Mouse (Mus musculus): Measurements from ENCODE around the gene Vwa8. TPM values are rescaled to one million over a fixed set of nuclear protein-coding genes. Genes with fewer than 3 reads are reported as not detected.
A peak's percentile ranks its signal among the peaks of the same experiment; 100 is the strongest.

Vwa8 gene
- total and polyA plus RNA-seq, 3 experiments = 12.4 to 17.5 (median 15.9) TPM

DNA sequence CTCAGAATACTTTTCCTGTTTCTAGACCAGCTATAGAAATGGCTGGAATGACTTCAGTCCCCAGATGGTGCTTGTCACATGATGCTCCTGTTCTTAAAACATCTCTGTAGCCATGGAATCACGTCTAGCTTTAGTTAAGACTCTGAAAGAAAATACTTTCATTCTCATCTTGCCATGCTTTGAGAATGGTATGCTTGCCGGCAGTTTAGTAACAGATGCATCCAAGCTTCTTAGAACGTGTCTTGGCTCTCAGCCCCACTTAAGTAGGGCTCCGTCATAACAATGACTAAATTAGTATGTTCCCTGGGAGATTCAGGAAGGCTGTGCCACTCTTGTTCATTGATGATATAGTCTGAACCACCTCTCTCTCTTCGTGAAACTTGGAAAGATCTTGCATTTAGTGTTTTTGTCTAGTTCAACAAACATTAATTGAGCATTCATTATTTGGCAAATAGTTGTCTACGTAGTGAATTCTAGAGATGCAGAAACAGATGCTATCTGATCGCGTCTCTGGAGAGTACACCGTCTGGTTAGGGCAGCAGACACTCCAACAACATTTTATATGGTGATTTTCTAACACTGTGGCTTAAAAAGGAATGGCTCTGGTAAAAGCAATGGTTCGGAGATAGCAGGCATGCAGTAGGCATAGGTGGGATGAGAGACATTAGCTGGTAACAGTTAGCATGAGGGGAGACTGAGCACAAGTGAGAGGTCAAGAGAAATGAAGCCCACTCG is 93.1 kb downstream of the Vwa8 start:
- Histone ChIP-seq H3K27ac (ENCODE audit: insufficient read depth, low read depth) (no peak overlapping the region), H3K4me2 (ENCODE audit: insufficient read depth, low read depth, poor library complexity, severe bottlenecking) (no peak overlapping the region), H3K36me3 (replicated peaks in 1 of 2; ENCODE audit: control insufficient read depth in 1 of 2, insufficient read depth in 1 of 2, low read length in 1 of 2) (peaks cover 6 to 37% of the 10 kb centered on the region in 2 experiments), H3K9ac (ENCODE audit: insufficient read depth, low read depth) (no peak overlapping the region), H3K4me1 (ENCODE audit: control insufficient read depth in 1 of 2, insufficient read depth in 2 of 2) (no peaks in the 10 kb centered on the region), H3K4me3 (replicated peaks in 1 of 3; ENCODE audit: low read depth in 2 of 3, low read length in 2 of 3, poor library complexity in 1 of 3) (no peak overlapping the region), H3K9me3 (replicated peaks; ENCODE audit: low read length) (peaks cover 2% of the 10 kb centered on the region), H3K27me3 (replicated peaks) (no peaks in the 10 kb centered on the region), H3K79me2 (replicated peaks; ENCODE audit: control insufficient read depth, extremely low read depth, insufficient read depth, poor library complexity, severe bottlenecking) (no peaks in the 10 kb centered on the region)
- DNase-seq (ENCODE audit: extremely low read depth) = no peak
- TF ChIP-seq MEF2A (IDR thresholded peaks at IDR 0.05; ENCODE audit: borderline replicate concordance, low read depth, low read length) (no peak), USF1 (IDR thresholded peaks at IDR 0.05; ENCODE audit: low read depth, low read length) (no peak), ZC3H11A (IDR thresholded peaks at IDR 0.05; ENCODE audit: low read depth, low read length) (no peak), SIN3A (IDR thresholded peaks at IDR 0.05; ENCODE audit: low read length) (no peak), ZMIZ1 (IDR thresholded peaks at IDR 0.05; ENCODE audit: low read depth, low read length) (no peak), ZKSCAN1 (IDR thresholded peaks at IDR 0.05; ENCODE audit: borderline replicate concordance, low read depth, low read length) (no peak), CHD2 (IDR thresholded peaks at IDR 0.05; ENCODE audit: low read length) (no peak), ETS1 (conservative IDR thresholded peaks at IDR 0.05; ENCODE audit: low read depth, low read length) (no peak)
- in situ Hi-C loops (cut with MboI; ENCODE audit: low pct_ligation_motif_present, low pct_unique_long_range_greater_than_20kb, low sequenced_read_pairs) (no loop called here), dilution Hi-C loops (cut with MboI; ENCODE audit: extremely low pct_ligation_motif_present, extremely low pct_unique_long_range_greater_than_20kb, low sequenced_read_pairs) (no loop called here)

DNA sequence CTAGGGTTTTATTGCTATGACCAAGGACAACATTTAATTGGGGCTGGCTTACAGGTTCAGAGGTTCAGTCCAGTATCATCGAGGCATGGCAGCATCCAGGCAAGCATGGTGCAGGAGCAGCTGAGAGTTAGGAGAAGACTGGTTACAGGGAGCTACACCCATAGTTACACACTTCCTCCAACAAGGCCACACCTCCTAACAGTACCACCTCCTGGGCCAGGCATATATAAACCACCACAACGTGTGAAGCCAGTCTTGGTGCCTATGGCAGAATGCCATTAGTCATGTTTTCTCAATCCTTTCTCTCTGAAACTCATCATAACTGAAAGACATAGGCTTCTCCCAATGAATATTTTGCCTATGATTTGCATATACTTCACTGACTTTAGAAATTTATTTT is 106.9 kb downstream of the Vwa8 start:
- dilution Hi-C loops (cut with MboI; ENCODE audit: extremely low pct_ligation_motif_present, extremely low pct_unique_long_range_greater_than_20kb, low sequenced_read_pairs) (no loop called here), in situ Hi-C loops (cut with MboI; ENCODE audit: low pct_ligation_motif_present, low pct_unique_long_range_greater_than_20kb, low sequenced_read_pairs) (no loop called here)
- Histone ChIP-seq H3K4me1 (ENCODE audit: control insufficient read depth in 1 of 2, insufficient read depth in 2 of 2) (peaks cover 4 to 6% of the 10 kb centered on the region in 2 experiments; a peak in 1 of 4 replicates), H3K79me2 (replicated peaks; ENCODE audit: control insufficient read depth, extremely low read depth, insufficient read depth, poor library complexity, severe bottlenecking) (no peaks in the 10 kb centered on the region), H3K9me3 (replicated peaks; ENCODE audit: low read length) (no peaks in the 10 kb centered on the region), H3K27ac (ENCODE audit: insufficient read depth, low read depth) (no peak overlapping the region), H3K36me3 (replicated peaks in 1 of 2; ENCODE audit: control insufficient read depth in 1 of 2, insufficient read depth in 1 of 2, low read length in 1 of 2) (peaks cover 6 to 19% of the 10 kb centered on the region in 2 experiments), H3K9ac (ENCODE audit: insufficient read depth, low read depth) (no peak overlapping the region), H3K4me2 (ENCODE audit: insufficient read depth, low read depth, poor library complexity, severe bottlenecking) (no peak overlapping the region), H3K4me3 (replicated peaks in 1 of 3; ENCODE audit: low read depth in 2 of 3, low read length in 2 of 3, poor library complexity in 1 of 3) (no peak overlapping the region), H3K27me3 (replicated peaks) (no peaks in the 10 kb centered on the region)
- TF ChIP-seq ETS1 (conservative IDR thresholded peaks at IDR 0.05; ENCODE audit: low read depth, low read length) = no peak
- TF ChIP-seq MAX (IDR thresholded peaks at IDR 0.05; ENCODE audit: low read length) = no peak
- no peak for TF ChIP-seq E2F4 (IDR thresholded peaks at IDR 0.05; ENCODE audit: insufficient replicate concordance, low read depth, low read length)
- TF ChIP-seq JUND (conservative IDR thresholded peaks at IDR 0.05; ENCODE audit: low read depth, low read length) = no peak
- no peak for TF ChIP-seq USF2 (conservative IDR thresholded peaks at IDR 0.05; ENCODE audit: low read depth, low read length)
- TF ChIP-seq KAT2A (IDR thresholded peaks at IDR 0.05; ENCODE audit: insufficient replicate concordance, low read length) = no peak
- no peak for TF ChIP-seq CHD1 (IDR thresholded peaks at IDR 0.05; ENCODE audit: low read depth, low read length)
- TF ChIP-seq CHD2 (IDR thresholded peaks at IDR 0.05; ENCODE audit: low read length) = no peak
- TF ChIP-seq MEF2A (IDR thresholded peaks at IDR 0.05; ENCODE audit: borderline replicate concordance, low read depth, low read length) = no peak
- TF ChIP-seq NRF1 (IDR thresholded peaks at IDR 0.05; ENCODE audit: low read depth, low read length) = no peak
- no peak for TF ChIP-seq EP300 (IDR thresholded peaks at IDR 0.05; ENCODE audit: low read length)
- peak; percentile 7 for DNase-seq (ENCODE audit: extremely low read depth)

All from CH12.LX (cell line).